Mouse (Mus musculus) olfactory bulb, adult 2 months (tissue): Measurements from ENCODE around the gene Fcho1.
A peak's percentile ranks its signal among the peaks of the same experiment; 100 is the strongest.

Source experiments
- CTCF ChIP-seq: fragments of 200-500 bp; IDR thresholded peaks from 2 replicates; pipeline ENCODE4 v1.5.1; 2012; ENCODE audit warnings: low read depth, mild to moderate bottlenecking, low read length, moderate library complexity; ENCODE audit not compliant: insufficient read depth
- POLR2A ChIP-seq: fragments of 200-500 bp; IDR thresholded peaks from 2 replicates; pipeline ENCODE4 v1.6.1; 2012; ENCODE audit warnings: mild to moderate bottlenecking, low read depth, low read length, moderate library complexity; ENCODE audit not compliant: insufficient read depth

DNA sequence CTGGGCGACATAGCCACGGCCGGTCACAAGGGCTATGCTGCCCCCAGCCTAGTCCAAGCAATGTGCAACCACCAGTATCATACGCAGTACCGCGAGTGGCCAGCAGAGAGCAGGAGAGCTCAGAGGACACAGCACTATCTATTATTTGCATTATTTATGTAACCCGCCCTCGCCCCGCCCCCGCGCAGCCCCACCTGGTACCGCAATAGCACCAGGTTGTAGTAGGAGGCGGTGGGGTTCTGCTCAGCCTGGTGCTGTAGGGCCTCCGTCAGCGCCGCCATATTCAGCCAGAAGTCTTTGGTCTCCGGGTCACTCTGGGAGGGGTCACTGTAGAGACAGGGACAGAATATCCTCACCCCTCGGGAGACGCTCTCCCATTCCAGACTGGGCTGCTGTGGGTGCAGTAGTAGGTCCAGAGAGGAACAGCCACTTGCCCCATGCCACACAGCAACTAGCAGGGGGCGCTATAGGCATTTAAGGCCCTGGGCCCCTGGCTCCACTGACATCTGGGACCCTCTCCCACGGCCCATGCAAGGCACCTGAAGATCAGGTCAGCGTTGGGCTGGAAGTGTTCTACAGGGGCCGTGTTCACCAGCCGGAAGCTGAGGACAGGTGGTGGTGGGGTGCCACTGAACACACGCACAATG is 15.6 kb downstream of the Fcho1 start:
- peak; percentile 38 for TF ChIP-seq CTCF
- 0 out of 2 replicates have a peak, but pooled peaks have one; percentile 22 for TF ChIP-seq POLR2A
